Mouse (Mus musculus) embryonic facial prominence, embryonic 14.5 days (tissue): ENCODE data around the gene Runx1. TPM values are rescaled to one million over a fixed set of nuclear protein-coding genes. Genes with fewer than 3 reads are reported as not detected.

Source experiments
- ATAC-seq: fragments of 200-750 bp; cut with Nextera tagmentation; 2 replicates; pipeline ENCODE4 v1.8.0; 2017; ENCODE audit warnings: low read depth, moderate number of reproducible peaks, moderate TSS enrichment
- DNase-seq: peaks from one replicate; pipeline ENCODE4 v3.0.0-alpha.2; 2015; ENCODE audit warnings: low spot score
- H3K27ac ChIP-seq: fragments of 300-500 bp; sonication (generic); replicated peaks from 2 replicates; pipeline ENCODE4 v1.5.1; 2014; ENCODE audit warnings: low read depth, mild to moderate bottlenecking, low read length, moderate library complexity
- H3K27me3 ChIP-seq: fragments of 300-500 bp; sonication (generic); replicated peaks from 2 replicates; pipeline ENCODE4 v1.6.1; 2014; ENCODE audit warnings: low read length; ENCODE audit not compliant: control insufficient read depth, insufficient read depth
- H3K36me3 ChIP-seq: fragments of 300-500 bp; sonication (generic); 2 replicates; pipeline ENCODE4 v1.6.1; 2014; ENCODE audit warnings: low read length, mixed read lengths; ENCODE audit not compliant: control insufficient read depth, insufficient read depth
- H3K4me1 ChIP-seq: fragments of 300-500 bp; sonication (generic); 2 replicates; pipeline ENCODE4 v1.6.1; 2014; ENCODE audit warnings: antibody characterized with exemption, low read length; ENCODE audit not compliant: control insufficient read depth, insufficient read depth
- H3K4me2 ChIP-seq: fragments of 300-500 bp; sonication (generic); 2 replicates; pipeline ENCODE4 v1.6.1; 2014; ENCODE audit warnings: low read depth, mild to moderate bottlenecking, low read length, moderate library complexity, mixed read lengths
- H3K4me3 ChIP-seq: fragments of 300-500 bp; sonication (generic); 2 replicates; pipeline ENCODE4 v1.5.1; 2014; ENCODE audit warnings: low read depth, mild to moderate bottlenecking, low read length
- H3K9ac ChIP-seq: fragments of 300-500 bp; sonication (generic); 2 replicates; pipeline ENCODE4 v1.6.1; 2014; ENCODE audit warnings: low read depth, mild to moderate bottlenecking, low read length, moderate library complexity, mixed read lengths
- H3K9me3 ChIP-seq: fragments of 300-500 bp; sonication (generic); 2 replicates; pipeline ENCODE4 v1.6.1; 2016; ENCODE audit warnings: low read length; ENCODE audit not compliant: control insufficient read depth
- WGBS: fragments of 180-500 bp; shearing (Covaris S2); extraction: QIAGEN DNeasy Blood & Tissue Kit; methylation state at CpG from one replicate; pipeline ENCODE4 v1.1.7; 2014; 5-methylcytosine and 5-hydroxymethylcytosine counted together
- polyA plus RNA-seq: library from polyadenylated mRNA; unstranded; fragments of >200 nt; fragmentation: Nextera tagmentation; extraction: Ambion mirVana; gene quantifications from 2 replicates; pipeline ENCODE4 v1.2.1, GENCODE M21; 2014

Runx1 gene
- polyA plus RNA-seq, 1 experiment from 2014 or later, result 13.7 TPM

DNA sequence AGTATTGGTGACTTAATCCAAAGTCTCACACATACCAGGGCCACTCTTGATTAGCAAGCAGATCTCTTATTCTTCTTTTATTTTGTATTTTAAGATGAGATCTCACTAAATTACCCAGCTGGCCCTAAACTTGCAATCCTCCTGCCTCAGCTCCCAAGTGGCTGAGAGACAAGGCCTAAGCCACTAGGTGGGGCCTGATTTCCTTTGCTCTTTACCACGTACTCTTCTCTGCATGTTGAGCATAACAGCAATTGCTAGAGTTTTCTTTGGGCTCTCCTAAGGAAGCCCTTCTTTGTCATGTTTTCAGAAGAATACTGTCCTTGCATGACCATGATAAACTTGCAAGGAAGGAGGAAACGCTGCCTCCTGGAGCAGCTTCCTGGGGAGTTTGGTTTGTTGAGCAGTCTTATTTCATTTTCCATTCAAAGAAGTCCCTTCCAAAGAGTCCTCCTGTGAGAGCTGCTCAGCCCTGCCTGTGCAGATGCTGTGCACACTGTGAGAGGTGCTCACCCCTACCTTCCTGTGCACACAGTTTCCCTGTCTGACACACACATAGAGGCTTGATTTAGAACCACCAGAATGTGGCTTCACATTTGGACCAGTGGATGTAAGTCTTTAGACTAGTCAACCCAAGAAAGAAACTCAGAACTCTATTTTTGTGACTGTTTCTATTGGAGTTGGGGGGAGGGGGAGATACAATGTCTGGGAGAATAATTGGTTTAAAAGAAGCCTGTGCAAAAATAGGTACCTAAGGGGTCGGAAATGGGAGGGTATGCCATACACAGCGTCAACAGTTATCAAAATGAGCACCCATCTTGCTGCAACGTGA lies 11.4 kb downstream of the Runx1 start:
- ATAC-seq, result no peak
- WGBS, result 74% methylated on average over 5 of the region's 5 CpGs

GRCm38 (mm10) chr16:92812405-92812804 lies 13.5 kb downstream of the Runx1 start:
- DNase-seq (no peak), ATAC-seq (no peak)
- Histone ChIP-seq H3K9ac (no peak overlapping the region), H3K27ac (no peak overlapping the region), H3K4me3 (no peak overlapping the region), H3K4me2 (no peak overlapping the region), H3K4me1 (no peaks in the 10 kb centered on the region), H3K9me3 (no peaks in the 10 kb centered on the region), H3K36me3 (no peaks in the 10 kb centered on the region), H3K27me3 (no peaks in the 10 kb centered on the region)
- WGBS, result 62% methylated on average over 3 of the region's 3 CpGs

More for the DNA sequence above, 11.4 kb downstream of the Runx1 start:
- Histone ChIP-seq H3K36me3 (no peaks in the 10 kb centered on the region), H3K4me3 (no peak overlapping the region), H3K9me3 (no peaks in the 10 kb centered on the region), H3K27ac (no peak overlapping the region), H3K9ac (no peak overlapping the region), H3K4me2 (no peak overlapping the region), H3K4me1 (no peaks in the 10 kb centered on the region), H3K27me3 (no peaks in the 10 kb centered on the region)
- DNase-seq, result no peak

DNA sequence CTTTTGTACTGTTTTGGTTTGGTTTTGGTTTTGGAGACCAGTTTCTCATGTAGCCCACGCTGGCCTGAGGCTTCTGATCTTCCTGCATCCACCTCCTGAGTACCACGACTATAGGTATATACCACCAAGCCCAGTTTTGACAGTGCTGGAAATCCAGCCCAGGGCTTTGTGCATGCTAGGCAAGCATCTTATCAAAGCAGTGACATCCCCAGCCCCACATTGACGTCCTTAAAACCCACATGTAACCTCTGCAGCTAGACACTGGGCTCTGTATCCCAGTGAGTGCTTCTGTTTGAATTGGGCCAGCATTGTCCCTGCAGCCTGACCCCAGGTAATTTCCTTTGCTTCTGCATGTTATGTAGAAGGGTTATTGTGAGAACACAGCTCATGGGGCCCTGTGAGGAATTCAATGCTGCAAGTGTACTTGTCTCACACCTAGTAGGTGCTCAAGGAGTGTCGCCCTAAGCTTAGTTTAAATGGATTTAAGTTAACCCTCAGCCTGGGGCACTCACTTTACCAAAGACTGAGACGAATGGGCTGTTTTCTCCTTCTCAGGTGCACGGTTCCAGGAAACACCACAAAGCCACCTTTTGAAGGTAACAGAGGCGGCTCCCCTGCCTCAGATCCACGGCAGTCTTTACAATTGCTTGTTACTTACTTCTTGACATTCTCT lies 15.2 kb downstream of the Runx1 start:
- no peaks in the 10 kb centered on the region for H3K27me3 ChIP-seq
- WGBS, result 85% methylated on average over 8 of the region's 8 CpGs
- H3K9ac ChIP-seq, result no peak overlapping the region
- H3K9me3 ChIP-seq, result no peaks in the 10 kb centered on the region
- DNase-seq (no peak), ATAC-seq (no peak)
- H3K27ac ChIP-seq, result no peak overlapping the region
- H3K4me2 ChIP-seq, result no peak overlapping the region
- H3K4me1 ChIP-seq, result no peaks in the 10 kb centered on the region
- H3K36me3 ChIP-seq, result no peaks in the 10 kb centered on the region
- no peak overlapping the region for H3K4me3 ChIP-seq

DNA sequence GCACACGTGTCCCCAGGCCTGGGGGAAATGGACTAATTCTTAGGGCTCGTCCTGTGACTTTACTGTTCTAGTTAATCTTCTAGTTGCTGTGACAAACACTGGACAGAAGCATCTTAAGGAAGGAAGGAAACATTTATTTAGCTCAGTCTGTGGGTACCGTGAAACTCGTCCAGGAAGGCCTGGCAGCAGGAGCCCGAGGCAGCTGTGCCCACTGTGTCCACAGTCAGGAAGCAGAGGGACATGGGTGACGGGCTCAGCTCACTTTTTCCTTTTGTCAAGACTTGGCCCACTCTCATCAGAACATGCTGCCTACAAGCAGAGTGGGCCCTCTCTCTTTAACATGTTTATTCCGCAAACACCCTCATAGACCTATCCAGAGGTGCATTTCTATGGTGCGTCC lies 18.2 kb downstream of the Runx1 start:
- Histone ChIP-seq H3K36me3 (no peaks in the 10 kb centered on the region), H3K9me3 (no peaks in the 10 kb centered on the region), H3K4me2 (no peak overlapping the region), H3K27ac (no peak overlapping the region), H3K9ac (no peak overlapping the region), H3K27me3 (no peaks in the 10 kb centered on the region), H3K4me3 (no peak overlapping the region), H3K4me1 (no peaks in the 10 kb centered on the region)
- ATAC-seq (no peak), DNase-seq (no peak)
- WGBS, result 80% methylated on average over 8 of the region's 8 CpGs

DNA sequence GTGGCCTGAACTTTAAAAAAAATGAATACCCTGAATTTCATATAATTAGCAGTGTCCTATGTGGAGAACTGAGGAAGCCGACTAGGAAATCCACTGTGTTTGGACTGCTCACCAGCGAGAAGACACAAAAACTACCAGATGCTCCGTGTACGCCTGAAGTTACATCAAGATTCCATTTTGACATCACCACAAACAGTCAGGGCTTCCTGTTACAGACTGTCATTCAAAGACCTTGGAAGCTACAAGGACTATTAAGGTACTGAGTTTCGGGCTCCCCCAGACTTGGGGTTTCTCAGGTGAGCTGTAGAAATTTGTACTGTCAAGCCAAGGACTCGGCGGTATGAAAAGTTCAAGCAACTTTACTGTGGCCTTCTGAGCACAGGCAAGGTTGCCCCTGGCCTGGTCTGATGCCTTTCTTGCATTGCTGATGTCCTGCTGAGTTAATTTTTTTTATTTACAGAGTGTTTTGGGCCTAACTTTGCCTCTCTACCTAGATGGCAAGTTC lies 22.8 kb downstream of the Runx1 start:
- Histone ChIP-seq H3K4me2 (no peak overlapping the region), H3K9me3 (0 out of 2 replicates have a peak, but pooled peaks cover 3% of the 10 kb centered on the region), H3K4me3 (no peak overlapping the region), H3K27ac (no peak overlapping the region), H3K9ac (no peak overlapping the region), H3K36me3 (no peaks in the 10 kb centered on the region), H3K27me3 (no peaks in the 10 kb centered on the region), H3K4me1 (no peaks in the 10 kb centered on the region)
- 80% methylated on average over 7 of the region's 7 CpGs for WGBS
- DNase-seq, result no peak
- no peak for ATAC-seq

- no peaks in the 10 kb centered on the region for H3K36me3 ChIP-seq
- H3K27me3 ChIP-seq, result no peaks in the 10 kb centered on the region
- H3K4me3 ChIP-seq, result no peak overlapping the region
- 80% methylated on average over 12 of the region's 12 CpGs for WGBS
- DNase-seq (no peak), ATAC-seq (no peak)
- no peaks in the 10 kb centered on the region for H3K4me1 ChIP-seq
- no peak overlapping the region for H3K9ac ChIP-seq
- no peak overlapping the region for H3K27ac ChIP-seq
- H3K4me2 ChIP-seq, result no peak overlapping the region
- 0 out of 2 replicates have a peak, but pooled peaks cover 3% of the 10 kb centered on the region for H3K9me3 ChIP-seq
Measured at GRCm38 (mm10) chr16:92801567-92801966, 24.4 kb downstream of the Runx1 start.

DNA sequence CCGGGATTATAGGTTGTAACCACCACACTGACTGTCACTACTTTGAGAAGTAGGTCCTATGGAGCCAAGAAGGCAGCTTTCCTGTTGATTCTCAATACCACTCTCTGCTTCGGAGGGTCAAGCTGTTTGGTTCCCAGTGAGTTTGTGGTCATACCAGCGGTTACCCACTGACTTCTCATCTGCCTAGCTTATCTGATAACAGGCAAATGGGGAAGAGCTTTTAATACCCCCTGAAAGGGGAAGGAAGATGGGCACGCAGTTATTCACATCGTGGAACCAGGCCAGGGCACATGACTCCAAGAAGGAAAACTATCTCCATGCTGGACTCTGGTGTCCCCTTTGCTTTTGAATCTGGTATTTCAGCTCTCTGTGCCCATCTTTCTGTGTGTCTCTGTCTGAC lies 25.1 kb downstream of the Runx1 start:
- Histone ChIP-seq H3K9me3 (0 out of 2 replicates have a peak, but pooled peaks cover 3% of the 10 kb centered on the region), H3K4me1 (no peaks in the 10 kb centered on the region), H3K36me3 (no peaks in the 10 kb centered on the region), H3K27ac (no peak overlapping the region), H3K27me3 (no peaks in the 10 kb centered on the region), H3K4me3 (no peak overlapping the region), H3K4me2 (no peak overlapping the region), H3K9ac (no peak overlapping the region)
- DNase-seq, result no peak
- WGBS, result 83% methylated on average over 5 of the region's 5 CpGs
- no peak for ATAC-seq

GRCm38 (mm10) chr16:92799940-92800339 lies 26.0 kb downstream of the Runx1 start:
- WGBS, result 95% methylated on average over 7 of the region's 7 CpGs
- ATAC-seq, result no peak

More at GRCm38 (mm10) chr16:92799940-92800339, 26.0 kb downstream of the Runx1 start:
- H3K4me3 ChIP-seq, result no peak overlapping the region
- H3K36me3 ChIP-seq, result no peaks in the 10 kb centered on the region
- H3K4me1 ChIP-seq, result no peaks in the 10 kb centered on the region
- no peaks in the 10 kb centered on the region for H3K27me3 ChIP-seq
- no peak overlapping the region for H3K4me2 ChIP-seq
- no peak for DNase-seq
- H3K27ac ChIP-seq, result no peak overlapping the region
- no peak overlapping the region for H3K9ac ChIP-seq
- 0 out of 2 replicates have a peak, but pooled peaks cover 3% of the 10 kb centered on the region for H3K9me3 ChIP-seq
